ENCODE assay signal across 20 mouse cellular contexts in the genomic region with DNA sequence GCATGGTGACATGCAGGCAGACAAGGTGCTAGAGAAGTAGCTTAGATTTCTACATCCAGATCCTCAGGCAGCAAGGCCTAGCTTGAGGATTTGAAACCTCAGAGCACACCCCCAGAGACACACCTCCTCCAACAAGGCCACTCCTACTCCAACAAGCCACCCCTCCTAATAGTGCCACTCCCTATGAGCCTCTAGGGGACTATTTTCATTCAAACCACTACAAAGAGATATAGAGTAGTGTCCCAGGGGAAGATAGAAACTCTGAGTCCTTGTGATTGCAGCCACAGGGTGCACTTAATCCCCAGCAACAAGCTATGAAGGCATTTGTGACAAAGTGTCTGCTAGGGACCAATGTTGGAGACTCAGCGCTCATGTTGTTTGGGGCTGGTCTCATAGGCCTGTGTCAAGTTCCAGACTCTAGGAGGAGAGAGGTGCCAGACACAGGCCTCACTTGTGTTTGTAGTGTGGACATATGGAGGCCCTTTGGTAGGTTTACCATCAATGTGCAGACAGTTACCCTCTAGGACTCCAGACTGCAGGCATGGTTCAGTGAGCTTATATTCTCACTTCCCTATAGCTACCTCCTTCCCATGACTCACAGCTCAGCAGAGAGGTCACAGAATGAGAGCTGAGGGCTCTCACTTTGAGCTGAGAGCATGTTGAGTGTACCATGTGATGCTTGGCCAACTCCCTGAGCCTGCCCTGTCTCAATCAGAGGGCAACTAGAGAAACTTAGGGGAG. TPM values are rescaled to one million over a fixed set of nuclear protein-coding genes. Genes with fewer than 3 reads are reported as not detected.
DNase-seq lines count a peak whose midpoint lies in the region; ATAC-seq and TF ChIP-seq lines count a peak whose summit lies in the region.
"Had no signal": no experiment of that assay in that cellular context is flagged by ENCODE, and none has a peak within 500 bp of the region (broad histone marks: within the 10 kb centered on the region; RNA-seq: fewer than 3 reads in every experiment).

No protein-coding gene starts in this region.

- peak; percentile 74 for TF ChIP-seq EP300 in lung, postnatal 0 days (IDR thresholded peaks at IDR 0.05)

- DNase-seq in A20 (ENCODE audit: low read depth, low spot score), result peak; percentile 88
- DNase-seq in Patski (ENCODE audit: low read depth, low spot score), result no peak
- DNase-seq in lung, postnatal 0 days (ENCODE audit: low spot score), result peak; percentile 75
- DNase-seq in kidney, adult 18-20 months, result no peak
- DNase-seq in hindbrain, postnatal 0 days (ENCODE audit: low spot score), result no peak
- DNase-seq: adrenal gland, postnatal 10 days; cerebellum, postnatal 36 days; gastrocnemius, adult 2 months; kidney, postnatal 36 days; lung, embryonic 14.5 days had no signal

- no peak for TF ChIP-seq CTCF in Patski (IDR thresholded peaks at IDR 0.05)
- no peak for TF ChIP-seq CTCF in lung, postnatal 0 days (IDR thresholded peaks at IDR 0.05)
- TF ChIP-seq CTCF in hindbrain, postnatal 0 days (IDR thresholded peaks at IDR 0.05; ENCODE audit: low read depth), result no peak

- no peaks in the 10 kb centered on the region for H3K36me3 ChIP-seq in lung, postnatal 0 days (ENCODE audit: insufficient read depth, low read length)
- no peaks in the 10 kb centered on the region for H3K36me3 ChIP-seq in hindbrain, postnatal 0 days (ENCODE audit: insufficient read depth, low read length)
- no peaks in the 10 kb centered on the region for H3K36me3 ChIP-seq in midbrain, embryonic 15.5 days (replicated peaks)
- H3K36me3 ChIP-seq: embryonic facial prominence, embryonic 15.5 days; limb, embryonic 10.5 days; midbrain, embryonic 13.5 days had no signal

- H3K9ac ChIP-seq in lung, postnatal 0 days (replicated peaks; ENCODE audit: low read depth), result no peak overlapping the region
- no peak overlapping the region for H3K9ac ChIP-seq in hindbrain, postnatal 0 days (replicated peaks; ENCODE audit: low read length)
- no peak overlapping the region for H3K9ac ChIP-seq in midbrain, embryonic 15.5 days
- H3K9ac ChIP-seq: embryonic facial prominence, embryonic 15.5 days; lung, embryonic 14.5 days; midbrain, embryonic 13.5 days had no signal

- no peak overlapping the region for H3K4me2 ChIP-seq in lung, postnatal 0 days (replicated peaks; ENCODE audit: low read depth, low read length)
- no peak overlapping the region for H3K4me2 ChIP-seq in hindbrain, postnatal 0 days (ENCODE audit: low read depth, low read length)
- H3K4me2 ChIP-seq in midbrain, embryonic 15.5 days, result no peak overlapping the region
- H3K4me2 ChIP-seq: embryonic facial prominence, embryonic 15.5 days; lung, embryonic 14.5 days; midbrain, embryonic 13.5 days had no signal

- in situ Hi-C loops in Patski (cut with MboI; ENCODE audit: low pct_unique_long_range_greater_than_20kb), result no loop called here

- H3K9me3 ChIP-seq in lung, postnatal 0 days (ENCODE audit: low read length), result no peaks in the 10 kb centered on the region
- no peaks in the 10 kb centered on the region for H3K9me3 ChIP-seq in hindbrain, postnatal 0 days (ENCODE audit: low read length)
- no peaks in the 10 kb centered on the region for H3K9me3 ChIP-seq in midbrain, embryonic 15.5 days
- H3K9me3 ChIP-seq: embryonic facial prominence, embryonic 15.5 days; limb, embryonic 10.5 days; midbrain, embryonic 13.5 days had no signal

- 96% methylated on average over 1 of the region's 1 CpGs for WGBS in lung, postnatal 0 days
- WGBS in hindbrain, postnatal 0 days, result 96% methylated on average over 1 of the region's 1 CpGs
- 92% methylated on average over 1 of the region's 1 CpGs for WGBS in midbrain, embryonic 15.5 days

- H3K27ac ChIP-seq in lung, postnatal 0 days (ENCODE audit: low read length), result no peak overlapping the region
- H3K27ac ChIP-seq in hindbrain, postnatal 0 days, result no peak overlapping the region
- no peak overlapping the region for H3K27ac ChIP-seq in midbrain, embryonic 15.5 days
- H3K27ac ChIP-seq: embryonic facial prominence, embryonic 15.5 days; gastrocnemius, adult 2 months; limb, embryonic 10.5 days; midbrain, embryonic 13.5 days had no signal

- peak; percentile 35 for ATAC-seq in Patski
- ATAC-seq in lung, postnatal 0 days, result peak; percentile 100
- ATAC-seq in neutrophil, adult 5-6 weeks (ENCODE audit: extremely low read depth, insufficient number of reproducible peaks, low FRiP score, poor library complexity, severe bottlenecking), result peak; percentile 99
- ATAC-seq in hindbrain, postnatal 0 days, result no peak
- no peak for ATAC-seq in midbrain, embryonic 15.5 days (replicated peaks)
- ATAC-seq: forebrain, embryonic 14.5 days; intestine, postnatal 0 days; midbrain, embryonic 13.5 days had no signal

- H3K27me3 ChIP-seq in Patski, result peaks cover under 1% of the 10 kb centered on the region
- H3K27me3 ChIP-seq in lung, postnatal 0 days (replicated peaks; ENCODE audit: insufficient read depth, low read length), result no peaks in the 10 kb centered on the region
- no peaks in the 10 kb centered on the region for H3K27me3 ChIP-seq in hindbrain, postnatal 0 days (ENCODE audit: insufficient read depth, low read length)
- no peaks in the 10 kb centered on the region for H3K27me3 ChIP-seq in midbrain, embryonic 15.5 days (replicated peaks)
- H3K27me3 ChIP-seq: embryonic facial prominence, embryonic 15.5 days; midbrain, embryonic 13.5 days had no signal

- CTCF ChIA-PET in Patski (lab: Charles Lee), result interaction anchor here (2.4 kb wide), 1 partner anchor 11 kb away, joined by 11 read pairs; no protein-coding TSS in a partner anchor

- no peak overlapping the region for H3K4me3 ChIP-seq in lung, postnatal 0 days (ENCODE audit: low read depth, low read length)
- no peak overlapping the region for H3K4me3 ChIP-seq in hindbrain, postnatal 0 days (ENCODE audit: low read length)
- no peak overlapping the region for H3K4me3 ChIP-seq in midbrain, embryonic 15.5 days
- H3K4me3 ChIP-seq: embryonic facial prominence, embryonic 15.5 days; gastrocnemius, adult 2 months; limb, embryonic 10.5 days; midbrain, embryonic 13.5 days had no signal

- POLR2A ChIA-PET in Patski (lab: Charles Lee), result no interaction called here

- H3K4me1 ChIP-seq in lung, postnatal 0 days (ENCODE audit: insufficient read depth, low read depth, low read length), result no peaks in the 10 kb centered on the region
- H3K4me1 ChIP-seq in hindbrain, postnatal 0 days (ENCODE audit: insufficient read depth, low read length), result no peaks in the 10 kb centered on the region
- H3K4me1 ChIP-seq in midbrain, embryonic 15.5 days, result no peaks in the 10 kb centered on the region
- H3K4me1 ChIP-seq: embryonic facial prominence, embryonic 15.5 days; limb, embryonic 10.5 days; midbrain, embryonic 13.5 days had no signal

RNA-seq across cellular contexts. Expression of a gene that starts 7.5 kb away (rescaled TPM):
- not detected for polyA plus RNA-seq in Patski (2021)
- not detected in 2 replicates for polyA plus RNA-seq in lung, postnatal 0 days (2015; fragmentation: Nextera tagmentation; extraction: Ambion mirVana)
- not detected in 2 replicates for total RNA-seq in neutrophil, adult 5-6 weeks (2017)
- total RNA-seq in hindbrain, postnatal 0 days (2014; rRNA removed), result not detected in 2 replicates
- polyA plus RNA-seq in hindbrain, postnatal 0 days (2015; fragmentation: Nextera tagmentation; extraction: Ambion mirVana), result not detected in 2 replicates
- polyA plus RNA-seq in midbrain, embryonic 15.5 days (2015; fragmentation: Nextera tagmentation; extraction: Ambion mirVana), result not detected in 2 replicates
- total RNA-seq: adrenal gland, postnatal 10 days; gastrocnemius, adult 2 months; hematopoietic stem cell, adult 5-6 weeks; layer of hippocampus, postnatal 14 days had no signal
- polyA plus RNA-seq: embryonic facial prominence, embryonic 15.5 days; forebrain, embryonic 14.5 days; intestine, postnatal 0 days; limb, embryonic 10.5 days; lung, embryonic 14.5 days; midbrain, embryonic 13.5 days; stomach, embryonic 16.5 days had no signal

RNA-seq across cellular contexts. Expression of a gene that starts 13.7 kb away (rescaled TPM):
- not detected for polyA plus RNA-seq in Patski (2021)
- not detected in 2 replicates for polyA plus RNA-seq in lung, postnatal 0 days (2015; fragmentation: Nextera tagmentation; extraction: Ambion mirVana)
- total RNA-seq in neutrophil, adult 5-6 weeks (2017), result not detected in 2 replicates
- not detected in 2 replicates for total RNA-seq in hindbrain, postnatal 0 days (2014; rRNA removed)
- not detected in 2 replicates for polyA plus RNA-seq in hindbrain, postnatal 0 days (2015; fragmentation: Nextera tagmentation; extraction: Ambion mirVana)
- polyA plus RNA-seq in midbrain, embryonic 15.5 days (2015; fragmentation: Nextera tagmentation; extraction: Ambion mirVana), result not detected in 2 replicates
- total RNA-seq: adrenal gland, postnatal 10 days; gastrocnemius, adult 2 months; hematopoietic stem cell, adult 5-6 weeks; layer of hippocampus, postnatal 14 days had no signal
- polyA plus RNA-seq: embryonic facial prominence, embryonic 15.5 days; forebrain, embryonic 14.5 days; intestine, postnatal 0 days; limb, embryonic 10.5 days; lung, embryonic 14.5 days; midbrain, embryonic 13.5 days; stomach, embryonic 16.5 days had no signal

RNA-seq across cellular contexts. Expression of a gene that starts 18.0 kb away (rescaled TPM):
- polyA plus RNA-seq in Patski (2021), result not detected
- not detected in 2 replicates for polyA plus RNA-seq in lung, postnatal 0 days (2015; fragmentation: Nextera tagmentation; extraction: Ambion mirVana)
- total RNA-seq in neutrophil, adult 5-6 weeks (2017), result not detected in 2 replicates
- total RNA-seq in hindbrain, postnatal 0 days (2014; rRNA removed), result not detected in 2 replicates
- polyA plus RNA-seq in hindbrain, postnatal 0 days (2015; fragmentation: Nextera tagmentation; extraction: Ambion mirVana), result not detected in 2 replicates
- polyA plus RNA-seq in midbrain, embryonic 15.5 days (2015; fragmentation: Nextera tagmentation; extraction: Ambion mirVana), result not detected in 2 replicates
- total RNA-seq: adrenal gland, postnatal 10 days; gastrocnemius, adult 2 months; hematopoietic stem cell, adult 5-6 weeks; layer of hippocampus, postnatal 14 days had no signal
- polyA plus RNA-seq: forebrain, embryonic 14.5 days; intestine, postnatal 0 days; limb, embryonic 10.5 days; lung, embryonic 14.5 days; midbrain, embryonic 13.5 days; stomach, embryonic 16.5 days had no signal

RNA-seq across cellular contexts. Expression of a gene that starts 25.3 kb away (rescaled TPM):
- polyA plus RNA-seq in Patski (2021), result not detected
- not detected in 2 replicates for polyA plus RNA-seq in lung, postnatal 0 days (2015; fragmentation: Nextera tagmentation; extraction: Ambion mirVana)
- not detected in 2 replicates for total RNA-seq in neutrophil, adult 5-6 weeks (2017)
- total RNA-seq in hindbrain, postnatal 0 days (2014; rRNA removed), result not detected in 2 replicates
- not detected in 2 replicates for polyA plus RNA-seq in hindbrain, postnatal 0 days (2015; fragmentation: Nextera tagmentation; extraction: Ambion mirVana)
- polyA plus RNA-seq in midbrain, embryonic 15.5 days (2015; fragmentation: Nextera tagmentation; extraction: Ambion mirVana), result not detected in 2 replicates
- total RNA-seq: adrenal gland, postnatal 10 days; gastrocnemius, adult 2 months; hematopoietic stem cell, adult 5-6 weeks had no signal
- polyA plus RNA-seq: embryonic facial prominence, embryonic 15.5 days; forebrain, embryonic 14.5 days; intestine, postnatal 0 days; limb, embryonic 10.5 days; lung, embryonic 14.5 days; midbrain, embryonic 13.5 days; stomach, embryonic 16.5 days had no signal

RNA-seq across cellular contexts. Expression of a gene that starts 31.6 kb away (rescaled TPM):
- 4.3 TPM for polyA plus RNA-seq in Patski (2021)
- 1.4 TPM in 2 replicates for polyA plus RNA-seq in lung, postnatal 0 days (2015; fragmentation: Nextera tagmentation; extraction: Ambion mirVana)
- 0.12 and 0.25 TPM in 2 replicates for total RNA-seq in neutrophil, adult 5-6 weeks (2017)
- total RNA-seq in hindbrain, postnatal 0 days (2014; rRNA removed), result 115 and 125 TPM in 2 replicates
- polyA plus RNA-seq in hindbrain, postnatal 0 days (2015; fragmentation: Nextera tagmentation; extraction: Ambion mirVana), result 81.5 and 99.2 TPM in 2 replicates
- polyA plus RNA-seq in midbrain, embryonic 15.5 days (2015; fragmentation: Nextera tagmentation; extraction: Ambion mirVana), result 83.2 and 85.2 TPM in 2 replicates

Comparison
In these comparisons a context has a peak if more than half of its experiments do, and no peak if none do; other contexts are left out.
1. DNase-seq: peak in A20 (single experiment) and lung, postnatal 0 days (single experiment); none in Patski (single experiment), kidney, adult 18-20 months (single experiment) and hindbrain, postnatal 0 days (single experiment).
2. ATAC-seq: peak in Patski (single experiment), lung, postnatal 0 days (single experiment) and neutrophil, adult 5-6 weeks (single experiment); none in hindbrain, postnatal 0 days (single experiment) and midbrain, embryonic 15.5 days (single experiment).